Mouse (Mus musculus) mammary gland, adult 2 months (tissue): ENCODE results near the gene Gm21996. TPM values are rescaled to one million over a fixed set of nuclear protein-coding genes. Genes with fewer than 3 reads are reported as not detected.

Experiments used
- polyA plus RNA-seq: library from polyadenylated mRNA; depleted of rRNA; stranded (reverse); fragments of >200 nt; gene quantifications from 2 replicates; pipeline ENCODE4 v1.2.3, GENCODE M21; 2012; ENCODE audit warnings: low replicate concordance; rRNA removed

Gm21996 gene
- not detected in 2 replicates for polyA plus RNA-seq

DNA sequence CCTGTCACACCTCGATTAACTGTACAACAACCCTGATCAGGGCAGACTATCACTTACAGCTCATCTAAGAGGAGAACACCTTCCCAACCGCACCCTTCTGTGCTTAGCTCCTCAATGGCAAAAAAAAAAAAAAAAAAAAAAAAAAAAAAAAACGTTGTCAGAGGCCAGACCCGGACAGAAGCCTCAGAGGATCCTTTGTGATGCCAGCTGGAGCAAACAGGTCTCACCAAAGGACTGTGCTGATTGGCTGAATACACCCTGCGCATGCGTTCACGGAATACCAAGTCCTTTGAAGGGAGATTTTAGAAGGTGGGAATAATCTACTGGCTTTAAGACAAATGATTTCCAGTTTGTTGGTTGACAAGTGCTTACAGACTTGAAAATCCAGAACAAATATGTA is at the start of gene Gm21996:
Gene Gm21996 (minus strand): TSS at position 101 of the 400 bp plus-strand sequence.

